Mouse (Mus musculus): ENCODE results near the gene Ankra2. TPM values are rescaled to one million over a fixed set of nuclear protein-coding genes. Genes with fewer than 3 reads are reported as not detected.

Ankra2 gene
- polyA plus RNA-seq, 1 experiment from 2014 or later, result 14.7 TPM

Other genes with a start within 250 kb of the Ankra2 start
- gene Arhgef28, start 56.6 kb upstream of the Ankra2 start, polyA plus RNA-seq (2016; fragmentation: Nextera tagmentation; extraction: Ambion mirVana), result 5.7 and 5.9 TPM in 2 replicates
- gene Utp15, start within 50 bp of the Ankra2 start, polyA plus RNA-seq (2016; fragmentation: Nextera tagmentation; extraction: Ambion mirVana), result 50.7 and 53.6 TPM in 2 replicates
- not detected in 2 replicates for gene Gm21976, start 16.8 kb downstream of the Ankra2 start, polyA plus RNA-seq (2016; fragmentation: Nextera tagmentation; extraction: Ambion mirVana)
- 756 and 758 TPM in 2 replicates for gene Btf3, start 53.9 kb downstream of the Ankra2 start, polyA plus RNA-seq (2016; fragmentation: Nextera tagmentation; extraction: Ambion mirVana)
- gene Foxd1, start 91.2 kb downstream of the Ankra2 start, polyA plus RNA-seq (2016; fragmentation: Nextera tagmentation; extraction: Ambion mirVana), result 2.9 and 3.1 TPM in 2 replicates
- gene Gm10320, start 228.9 kb downstream of the Ankra2 start, polyA plus RNA-seq (2016; fragmentation: Nextera tagmentation; extraction: Ambion mirVana), result 1.2 and 1.3 TPM in 2 replicates